Mouse (Mus musculus) bone marrow, adult 2 months (tissue): ENCODE results near the gene Btbd6.

ENCODE experiments used
- CTCF ChIP-seq: fragments of 200-500 bp; IDR thresholded peaks from 2 replicates; pipeline ENCODE4 v1.5.1; 2011; ENCODE audit warnings: low read length, control low read depth; ENCODE audit not compliant: control insufficient read depth, insufficient read depth
- POLR2A ChIP-seq: fragments of 200-500 bp; IDR thresholded peaks from 2 replicates; pipeline ENCODE4 v1.6.1; 2011; ENCODE audit warnings: low read depth, mild to moderate bottlenecking, control low read depth, low read length, borderline replicate concordance; ENCODE audit not compliant: control insufficient read depth

DNA sequence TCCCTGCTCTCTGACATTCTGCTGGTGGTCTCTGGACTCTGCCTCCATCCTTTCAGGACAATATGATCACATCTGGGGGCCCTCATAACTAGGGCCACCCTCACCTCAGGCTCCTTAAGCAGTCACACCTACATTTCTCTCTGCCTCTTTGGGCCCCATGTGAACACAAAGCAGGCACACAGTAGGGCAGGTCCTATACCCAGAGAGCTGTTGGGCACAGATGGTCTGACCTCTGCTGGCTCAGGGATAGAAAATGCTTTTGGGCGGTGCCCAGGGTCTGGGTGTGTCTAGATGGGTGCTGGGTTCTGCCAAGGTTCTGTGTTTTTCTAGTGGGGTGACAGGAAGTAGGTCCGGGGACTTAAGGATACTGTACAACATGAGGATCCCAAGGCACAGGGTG lies 32.6 kb upstream of the Btbd6 start:
- TF ChIP-seq CTCF (no peak), POLR2A (no peak)
